Mouse (Mus musculus) brain, embryonic 14.5 days (tissue): ENCODE measurements at regions not wholly inside any gene's neighbourhood (a gene's known extent, or its start where the extent isn't known, plus 50 kb on each side); places are given as distances from the start of the nearest gene placed in this dataset.

Source experiments
- CTCF ChIP-seq: fragments of 200-500 bp; IDR thresholded peaks from 2 replicates; pipeline ENCODE4 v1.5.1; 2012; ENCODE audit warnings: inconsistent platforms, mild to moderate bottlenecking, moderate library complexity, borderline replicate concordance; ENCODE audit not compliant: insufficient read depth, insufficient read length; ENCODE audit errors: extremely low read depth
- POLR2A ChIP-seq: fragments of 200-500 bp; IDR thresholded peaks from 2 replicates; pipeline ENCODE4 v1.6.1; 2012; ENCODE audit warnings: mild to moderate bottlenecking, inconsistent platforms, borderline replicate concordance; ENCODE audit not compliant: poor library complexity, insufficient read depth, insufficient read length, severe bottlenecking; ENCODE audit errors: extremely low read depth

DNA sequence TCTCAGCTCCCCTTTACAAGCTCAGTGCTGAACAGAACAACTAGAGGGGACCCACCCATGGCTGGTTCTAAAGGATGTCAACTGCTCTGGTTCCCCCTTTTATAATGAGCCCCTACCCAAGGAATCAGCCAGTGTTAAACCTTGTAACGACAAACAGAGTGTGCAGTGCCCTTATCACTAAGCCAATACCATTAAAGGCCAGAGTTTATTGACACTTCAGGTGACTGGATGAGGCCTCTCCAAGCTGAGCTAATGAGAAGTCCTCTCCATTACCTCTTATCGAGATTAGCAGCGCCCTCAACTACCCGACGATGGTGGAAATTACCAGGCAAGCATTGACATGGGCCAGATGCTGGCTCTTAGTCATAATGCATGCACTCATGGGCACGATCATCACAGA, 570.8 kb downstream of the Gm826 start:
- TF ChIP-seq POLR2A (no peak), CTCF (no peak)
